Mouse (Mus musculus) small intestine, adult 2 months (tissue): ENCODE data around the gene Aff2. TPM values are rescaled to one million over a fixed set of nuclear protein-coding genes. Genes with fewer than 3 reads are reported as not detected.

Experiments used
- H3K27ac ChIP-seq: fragments of 200-500 bp; 2 replicates; pipeline ENCODE4 v1.5.1; 2012; ENCODE audit warnings: low read depth, low read length, control low read depth, inconsistent platforms; ENCODE audit not compliant: insufficient read depth
- H3K27me3 ChIP-seq: fragments of 200-500 bp; 2 replicates; pipeline ENCODE4 v1.6.1; 2012; ENCODE audit warnings: mild to moderate bottlenecking, moderate library complexity, low read length, inconsistent platforms; ENCODE audit not compliant: control insufficient read depth, insufficient read depth
- H3K36me3 ChIP-seq: fragments of 200-500 bp; 2 replicates; pipeline ENCODE4 v1.6.1; 2012; ENCODE audit warnings: mild to moderate bottlenecking, low read length, control low read depth, inconsistent platforms; ENCODE audit not compliant: control insufficient read depth, insufficient read depth
- H3K4me1 ChIP-seq: fragments of 200-500 bp; 2 replicates; pipeline ENCODE4 v1.6.1; 2012; ENCODE audit warnings: low read length, inconsistent platforms, mixed read lengths; ENCODE audit not compliant: control insufficient read depth, insufficient read depth, insufficient read length
- H3K4me3 ChIP-seq: fragments of 200-500 bp; 2 replicates; pipeline ENCODE4 v1.5.1; 2012; ENCODE audit warnings: low read depth, mild to moderate bottlenecking, control low read depth, inconsistent platforms, low read length, moderate library complexity
- CTCF ChIP-seq: fragments of 200-500 bp; IDR thresholded peaks from 2 replicates; pipeline ENCODE4 v1.5.1; 2012; ENCODE audit warnings: low read depth, mild to moderate bottlenecking, control low read depth, inconsistent platforms, low read length, moderate library complexity, mixed read lengths; ENCODE audit not compliant: insufficient replicate concordance, insufficient read length; ENCODE audit errors: extremely low read depth
- POLR2A ChIP-seq: fragments of 200-500 bp; IDR thresholded peaks from 2 replicates; pipeline ENCODE4 v1.6.1; 2012; ENCODE audit warnings: low read depth, mild to moderate bottlenecking, control low read depth, inconsistent platforms, low read length, moderate library complexity
- WGBS: fragments of 180-500 bp; shearing (Covaris S2); methylation state at CpG from one replicate; pipeline ENCODE4 v1.1.7; 2018; 5-methylcytosine and 5-hydroxymethylcytosine counted together
- polyA plus RNA-seq: library from polyadenylated mRNA; depleted of rRNA; stranded (reverse); fragments of >200 nt; gene quantifications from 2 replicates; pipeline ENCODE4 v1.2.3, GENCODE M21; 2012

Gene Aff2
- polyA plus RNA-seq, 1 experiment: 0.11 TPM

DNA sequence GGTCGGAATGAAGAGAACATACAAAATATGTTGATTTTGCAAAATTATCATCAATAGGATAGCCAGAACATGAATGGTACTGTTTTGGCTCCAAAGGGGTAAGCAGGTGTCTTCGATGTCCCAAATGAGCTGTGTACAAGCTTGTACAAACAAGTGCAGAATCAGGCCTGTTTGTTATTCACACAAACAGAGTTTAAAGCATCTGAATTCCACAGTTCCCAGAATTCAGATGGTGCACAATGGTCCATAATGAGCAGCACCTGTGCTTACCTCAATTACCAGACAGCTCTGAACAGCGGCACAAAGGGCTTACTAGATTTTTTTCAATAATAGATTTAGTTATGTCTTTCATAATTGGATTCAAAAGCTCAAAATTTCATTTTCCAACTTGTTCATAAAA, 457.6 kb downstream of the Aff2 start:
- Histone ChIP-seq H3K4me1 (no peaks in the 10 kb centered on the region), H3K4me3 (no peak overlapping the region), H3K27ac (no peak overlapping the region), H3K27me3 (no peaks in the 10 kb centered on the region), H3K36me3 (no peaks in the 10 kb centered on the region)
- TF ChIP-seq CTCF (no peak), POLR2A (no peak)
- WGBS: 88% methylated on average over 3 of the region's 3 CpGs

DNA sequence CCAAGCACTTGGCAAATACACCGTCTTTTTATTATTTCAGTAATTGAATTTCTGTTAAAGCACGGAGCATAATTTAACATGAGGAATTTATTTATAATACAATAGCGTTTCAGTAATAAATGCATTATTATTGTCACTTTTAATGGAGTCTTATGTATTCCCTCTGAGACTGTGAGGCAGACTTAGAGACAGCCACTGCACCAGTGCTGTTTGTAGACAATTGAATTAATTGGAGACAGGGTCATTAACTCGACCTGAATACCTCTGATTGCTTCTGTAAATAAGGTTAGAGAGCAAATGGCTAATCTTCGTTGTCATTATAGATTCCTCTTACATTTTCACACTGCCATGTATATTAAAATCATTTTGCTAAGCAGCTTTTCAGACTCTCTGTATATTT, 458.1 kb downstream of the Aff2 start:
- 53% methylated on average over 5 of the region's 5 CpGs for WGBS
- H3K27ac ChIP-seq: no peak overlapping the region
- TF ChIP-seq CTCF: no peak
- no peak for TF ChIP-seq POLR2A
- H3K4me1 ChIP-seq: no peaks in the 10 kb centered on the region
- no peak overlapping the region for H3K4me3 ChIP-seq
- H3K27me3 ChIP-seq: no peaks in the 10 kb centered on the region
- H3K36me3 ChIP-seq: no peaks in the 10 kb centered on the region

DNA sequence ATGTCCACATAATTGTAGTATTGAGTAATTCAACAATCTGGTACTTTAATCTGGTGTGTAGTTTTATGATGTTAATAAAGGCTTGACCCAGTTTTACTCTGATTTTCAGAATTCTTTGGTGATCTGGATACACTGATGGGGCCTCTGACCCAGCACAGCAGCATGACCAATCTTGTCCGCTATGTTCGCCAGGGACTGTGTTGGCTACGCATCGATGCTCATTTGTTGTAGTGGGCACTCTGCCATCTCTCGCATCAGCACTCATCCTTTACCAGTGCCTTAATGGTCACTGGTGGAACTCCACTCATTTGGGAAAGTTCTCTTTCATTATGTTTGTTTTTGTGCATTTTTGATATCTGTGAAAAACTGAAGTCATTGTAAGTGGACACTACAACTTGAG, 507.5 kb downstream of the Aff2 start:
- Histone ChIP-seq H3K27me3 (no peaks in the 10 kb centered on the region), H3K4me1 (no peaks in the 10 kb centered on the region), H3K4me3 (no peak overlapping the region), H3K36me3 (no peaks in the 10 kb centered on the region), H3K27ac (no peak overlapping the region)
- TF ChIP-seq POLR2A: no peak
- TF ChIP-seq CTCF: no peak
- WGBS: 92% methylated on average over 5 of the region's 5 CpGs

DNA sequence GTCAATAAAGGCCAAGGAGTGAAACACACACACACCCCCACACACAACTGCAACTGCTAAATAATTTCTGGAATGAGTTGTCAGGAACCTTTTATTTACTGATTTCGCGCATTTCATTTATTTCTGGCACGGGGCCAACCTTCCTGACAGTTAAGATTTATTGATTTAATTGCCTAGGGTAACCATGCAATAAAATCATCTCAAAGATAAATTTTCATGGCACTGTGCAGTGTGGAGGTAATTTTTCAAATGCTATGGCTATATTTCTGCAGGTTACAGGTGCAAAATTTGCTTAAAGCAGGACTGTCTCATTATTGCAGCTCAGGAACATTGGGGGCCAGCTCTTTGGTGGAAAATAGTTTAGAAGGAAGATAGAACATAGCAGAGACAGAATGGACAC, 531.6 kb downstream of the Aff2 start:
- Histone ChIP-seq H3K4me1 (no peaks in the 10 kb centered on the region), H3K4me3 (no peak overlapping the region), H3K36me3 (no peaks in the 10 kb centered on the region), H3K27ac (no peak overlapping the region), H3K27me3 (no peaks in the 10 kb centered on the region)
- 9% methylated on average over 3 of the region's 3 CpGs for WGBS
- TF ChIP-seq CTCF (no peak), POLR2A (no peak)
